Mouse (Mus musculus) hindbrain, embryonic 13.5 days (tissue): Measurements from ENCODE around the gene Slc12a8. TPM values are rescaled to one million over a fixed set of nuclear protein-coding genes. Genes with fewer than 3 reads are reported as not detected.
"Not testable (repeated sequence)": the region's sequence is repeated elsewhere in the genome, so short reads cannot be mapped to it uniquely, and the experiment has no call there.

Source experiments
- ATAC-seq: fragments of 200-750 bp; cut with Nextera tagmentation; 2 replicates; pipeline ENCODE4 v1.8.0; 2017; ENCODE audit warnings: moderate TSS enrichment; ENCODE audit not compliant: low FRiP score
- H3K27ac ChIP-seq: fragments of 300-500 bp; sonication (generic); 2 replicates; pipeline ENCODE4 v1.5.1; 2015; ENCODE audit warnings: inconsistent platforms, mild to moderate bottlenecking, moderate library complexity
- H3K27me3 ChIP-seq: fragments of 300-500 bp; sonication (generic); 2 replicates; pipeline ENCODE4 v1.6.1; 2015; ENCODE audit warnings: mild to moderate bottlenecking, inconsistent platforms
- H3K36me3 ChIP-seq: fragments of 300-500 bp; sonication (generic); 2 replicates; pipeline ENCODE4 v1.6.1; 2015; ENCODE audit warnings: mild to moderate bottlenecking, inconsistent platforms
- H3K4me1 ChIP-seq: fragments of 300-500 bp; sonication (generic); replicated peaks from 2 replicates; pipeline ENCODE4 v1.6.1; 2015; ENCODE audit warnings: inconsistent platforms
- H3K4me2 ChIP-seq: fragments of 300-500 bp; sonication (generic); 2 replicates; pipeline ENCODE4 v1.6.1; 2015; ENCODE audit warnings: inconsistent platforms, mild to moderate bottlenecking, moderate library complexity
- H3K4me3 ChIP-seq: fragments of 300-500 bp; sonication (generic); 2 replicates; pipeline ENCODE4 v1.5.1; 2015; ENCODE audit warnings: mild to moderate bottlenecking, inconsistent platforms
- H3K9ac ChIP-seq: fragments of 300-500 bp; sonication (generic); 2 replicates; pipeline ENCODE4 v1.6.1; 2015; ENCODE audit warnings: mild to moderate bottlenecking, inconsistent platforms
- H3K9me3 ChIP-seq: fragments of 300-500 bp; sonication (generic); 2 replicates; pipeline ENCODE4 v1.6.1; 2016; ENCODE audit warnings: inconsistent platforms
- WGBS: fragments of 180-500 bp; shearing (Covaris S2); methylation state at CpG from one replicate; pipeline ENCODE4 v1.1.7; 2015; 5-methylcytosine and 5-hydroxymethylcytosine counted together
- polyA plus RNA-seq: library from polyadenylated mRNA; unstranded; fragments of >200 nt; fragmentation: Nextera tagmentation; extraction: Ambion mirVana; gene quantifications from 2 replicates; pipeline ENCODE4 v1.2.1, GENCODE M21; 2015

Gene Slc12a8
- polyA plus RNA-seq, result 0.62 and 0.75 TPM in 2 replicates

DNA sequence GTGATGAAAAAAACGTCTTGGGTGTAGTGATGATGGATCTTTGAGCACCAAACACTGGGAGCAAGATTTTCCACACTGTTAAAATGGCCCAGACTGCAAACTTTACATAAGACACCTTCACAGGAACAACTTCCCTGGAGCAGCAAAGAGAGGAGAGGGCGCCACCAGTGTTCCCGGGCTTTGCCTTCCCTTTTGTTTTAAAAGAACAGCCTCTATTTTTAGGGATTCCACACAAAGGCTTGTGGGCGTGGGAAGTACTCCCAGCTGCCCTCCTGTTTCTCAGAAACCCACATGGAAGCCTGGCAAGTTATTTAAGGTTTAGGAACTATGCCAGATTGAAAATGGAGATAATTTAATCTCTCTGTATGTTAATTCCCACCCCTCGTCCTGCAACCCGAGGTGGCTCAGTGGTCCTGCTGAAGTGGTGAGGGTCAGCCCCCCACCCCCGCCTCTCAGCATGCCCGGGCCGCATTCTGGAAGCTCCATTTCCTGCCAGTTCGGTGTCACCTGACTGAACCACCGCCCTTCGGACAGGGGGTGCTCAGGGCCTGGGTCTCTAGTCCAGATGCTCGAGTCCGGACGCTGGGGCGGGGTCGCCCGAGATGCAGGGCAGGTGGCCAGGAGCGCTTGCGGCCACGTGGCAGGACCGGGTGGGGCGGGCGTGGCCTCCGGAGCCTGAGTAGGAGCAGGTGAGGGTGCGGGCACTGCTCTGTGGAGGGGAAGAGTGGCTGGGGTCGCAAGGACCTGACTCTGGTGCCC lies at the start of gene Slc12a8:
Gene Slc12a8 (plus strand): TSS at position 522 of the 759 bp plus-strand sequence.
- H3K36me3 ChIP-seq, result no peaks in the 10 kb centered on the region
- ATAC-seq, result 0 out of 2 replicates have a peak, but pooled peaks have one; percentile 32
- no peaks in the 10 kb centered on the region for H3K9me3 ChIP-seq
- no peak within 1 kb of the TSS for H3K27ac ChIP-seq
- 5% methylated on average over 27 of the region's 27 CpGs for WGBS
- peak within 1 kb of the TSS; percentile 80 for H3K4me2 ChIP-seq
- peaks cover 14% of the 10 kb centered on the region for H3K4me1 ChIP-seq
- peak within 1 kb of the TSS; percentile 67 for H3K9ac ChIP-seq
- H3K27me3 ChIP-seq, result no peaks in the 10 kb centered on the region
- H3K4me3 ChIP-seq, result peak within 1 kb of the TSS; percentile 36

GRCm38 (mm10) chr16:33467451-33467850 lies 49.7 kb upstream of the Slc12a8 start:
- H3K27me3 ChIP-seq, result no peaks in the 10 kb centered on the region
- no peak for ATAC-seq
- no peaks in the 10 kb centered on the region for H3K9me3 ChIP-seq
- peaks cover 25% of the 10 kb centered on the region for H3K4me1 ChIP-seq
- no peak overlapping the region for H3K27ac ChIP-seq
- H3K4me3 ChIP-seq, result no peak overlapping the region
- peaks cover 15% of the 10 kb centered on the region for H3K36me3 ChIP-seq
- 75% methylated on average over 6 of the region's 6 CpGs for WGBS
- no peak overlapping the region for H3K4me2 ChIP-seq
- no peak overlapping the region for H3K9ac ChIP-seq

- peaks cover 15% of the 10 kb centered on the region for H3K36me3 ChIP-seq
- H3K4me2 ChIP-seq, result no peak overlapping the region
- H3K4me1 ChIP-seq, result peaks cover 11% of the 10 kb centered on the region
- no peaks in the 10 kb centered on the region for H3K27me3 ChIP-seq
- no peak overlapping the region for H3K27ac ChIP-seq
- H3K9me3 ChIP-seq, result no peaks in the 10 kb centered on the region
- H3K9ac ChIP-seq, result no peak overlapping the region
- no peak for ATAC-seq
- H3K4me3 ChIP-seq, result no peak overlapping the region
These were observed 47.2 kb upstream of the Slc12a8 start for GRCm38 (mm10) chr16:33469973-33470372.

DNA sequence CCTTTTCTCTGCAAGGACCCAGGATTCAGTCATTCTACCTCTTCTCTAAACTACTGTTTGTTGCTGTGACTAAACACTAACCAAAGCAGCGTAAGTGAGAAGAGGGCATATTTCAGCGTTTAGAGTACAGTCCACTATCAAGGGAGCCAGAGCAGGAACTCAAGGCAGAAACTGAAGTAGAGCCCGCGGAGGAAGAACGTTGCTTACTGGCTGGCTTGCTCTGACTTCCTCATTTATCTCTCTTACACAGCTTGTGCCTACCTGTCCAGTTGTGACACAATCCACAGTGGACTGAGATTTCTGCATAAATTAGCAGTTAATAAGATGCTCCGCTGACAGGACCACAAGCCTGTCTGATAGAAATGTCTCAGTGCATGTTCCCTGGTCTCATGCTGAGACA lies 42.7 kb upstream of the Slc12a8 start:
- H3K27ac ChIP-seq, result no peak overlapping the region
- peaks cover 39% of the 10 kb centered on the region for H3K36me3 ChIP-seq
- no peaks in the 10 kb centered on the region for H3K4me1 ChIP-seq
- no peak overlapping the region for H3K4me3 ChIP-seq
- WGBS, result 86% methylated on average over 6 of the region's 6 CpGs
- no peaks in the 10 kb centered on the region for H3K27me3 ChIP-seq
- no peak overlapping the region for H3K9ac ChIP-seq
- H3K9me3 ChIP-seq, result no peaks in the 10 kb centered on the region
- ATAC-seq, result no peak
- H3K4me2 ChIP-seq, result no peak overlapping the region

DNA sequence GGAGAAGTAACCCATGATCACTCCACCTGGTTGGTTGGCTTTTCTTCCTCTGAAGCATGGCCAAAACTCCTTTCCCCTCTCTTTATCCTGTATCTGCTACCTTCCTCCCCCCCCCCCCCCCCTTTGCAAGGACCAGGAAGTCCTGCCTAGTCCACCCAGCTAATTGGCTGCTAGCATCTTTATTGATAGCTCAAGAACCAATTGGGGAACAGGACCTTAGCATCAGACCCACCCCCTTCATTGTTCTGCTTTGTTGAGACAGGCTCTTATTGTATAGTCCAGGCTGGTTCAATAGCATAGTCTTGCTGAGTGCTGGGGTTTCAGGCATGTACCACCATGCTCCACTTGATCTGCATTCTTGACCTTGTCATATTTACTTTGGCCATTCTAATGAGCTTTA lies 37.2 kb upstream of the Slc12a8 start:
- H3K4me2 ChIP-seq, result no peak overlapping the region
- no peak overlapping the region for H3K27ac ChIP-seq
- peaks cover 47% of the 10 kb centered on the region for H3K36me3 ChIP-seq
- H3K27me3 ChIP-seq, result no peaks in the 10 kb centered on the region
- H3K9ac ChIP-seq, result no peak overlapping the region
- no peak for ATAC-seq
- no peak overlapping the region for H3K4me3 ChIP-seq
- no peaks in the 10 kb centered on the region for H3K9me3 ChIP-seq
- no peaks in the 10 kb centered on the region for H3K4me1 ChIP-seq

DNA sequence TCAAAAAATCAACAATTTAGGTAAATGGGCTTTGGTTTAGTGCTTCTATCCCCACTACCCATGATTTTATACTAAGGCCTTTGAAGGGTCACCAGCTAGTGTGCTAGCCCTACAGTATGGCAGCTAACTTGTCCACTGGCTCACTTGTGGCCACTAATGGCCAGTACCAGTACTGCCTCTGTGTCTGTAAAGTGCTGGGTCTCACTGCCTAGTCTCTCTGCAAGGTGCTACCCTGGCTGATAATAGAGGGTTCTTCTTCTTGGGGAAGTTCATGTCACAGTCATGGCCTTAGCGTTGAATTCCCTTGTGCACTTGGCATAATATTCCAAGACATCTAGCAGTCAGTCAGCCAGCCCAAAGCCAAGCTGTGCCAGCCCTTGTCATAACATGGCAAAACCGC lies 36.0 kb upstream of the Slc12a8 start:
- no peak overlapping the region for H3K9ac ChIP-seq
- no peaks in the 10 kb centered on the region for H3K9me3 ChIP-seq
- no peak overlapping the region for H3K27ac ChIP-seq
- no peak overlapping the region for H3K4me3 ChIP-seq
- H3K4me2 ChIP-seq, result no peak overlapping the region
- no peaks in the 10 kb centered on the region for H3K27me3 ChIP-seq
- WGBS, result 93% methylated on average over 2 of the region's 2 CpGs
- ATAC-seq, result no peak
- H3K4me1 ChIP-seq, result no peaks in the 10 kb centered on the region
- peaks cover 38% of the 10 kb centered on the region for H3K36me3 ChIP-seq

- peaks cover 26% of the 10 kb centered on the region for H3K36me3 ChIP-seq
- no peak overlapping the region for H3K4me3 ChIP-seq
- H3K27me3 ChIP-seq, result no peaks in the 10 kb centered on the region
- 93% methylated on average over 3 of the region's 3 CpGs for WGBS
- H3K9me3 ChIP-seq, result no peaks in the 10 kb centered on the region
- no peak overlapping the region for H3K27ac ChIP-seq
- no peak for ATAC-seq
- no peaks in the 10 kb centered on the region for H3K4me1 ChIP-seq
- no peak overlapping the region for H3K9ac ChIP-seq
- no peak overlapping the region for H3K4me2 ChIP-seq
These were observed 34.8 kb upstream of the Slc12a8 start for GRCm38 (mm10) chr16:33482309-33482708.

DNA sequence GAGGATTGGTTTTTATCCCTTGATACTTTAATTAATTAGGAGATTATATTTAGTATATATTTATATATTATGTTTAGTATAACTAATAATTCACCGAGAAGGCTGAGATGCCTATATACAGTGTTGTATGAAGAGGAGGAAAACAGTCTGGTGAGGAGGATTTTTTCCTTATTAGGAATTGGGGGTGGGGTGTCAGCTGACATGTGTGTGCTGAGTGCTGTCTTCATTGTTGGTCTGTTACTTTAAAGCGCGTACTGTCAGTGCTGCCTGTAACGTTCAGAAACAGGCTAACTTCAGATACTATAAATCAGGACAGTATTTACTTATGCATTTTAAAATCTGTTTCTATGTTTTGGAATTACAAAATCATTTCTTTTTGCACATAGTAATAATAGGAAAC lies 29.4 kb upstream of the Slc12a8 start:
- Histone ChIP-seq H3K36me3 (peaks cover 15% of the 10 kb centered on the region), H3K27ac (no peak overlapping the region), H3K4me2 (no peak overlapping the region), H3K4me1 (peaks cover 4% of the 10 kb centered on the region; the same call in 1 of the 2 replicates), H3K27me3 (no peaks in the 10 kb centered on the region), H3K9me3 (no peaks in the 10 kb centered on the region), H3K9ac (no peak overlapping the region), H3K4me3 (no peak overlapping the region)
- no peak for ATAC-seq
- 81% methylated on average over 4 of the region's 4 CpGs for WGBS

DNA sequence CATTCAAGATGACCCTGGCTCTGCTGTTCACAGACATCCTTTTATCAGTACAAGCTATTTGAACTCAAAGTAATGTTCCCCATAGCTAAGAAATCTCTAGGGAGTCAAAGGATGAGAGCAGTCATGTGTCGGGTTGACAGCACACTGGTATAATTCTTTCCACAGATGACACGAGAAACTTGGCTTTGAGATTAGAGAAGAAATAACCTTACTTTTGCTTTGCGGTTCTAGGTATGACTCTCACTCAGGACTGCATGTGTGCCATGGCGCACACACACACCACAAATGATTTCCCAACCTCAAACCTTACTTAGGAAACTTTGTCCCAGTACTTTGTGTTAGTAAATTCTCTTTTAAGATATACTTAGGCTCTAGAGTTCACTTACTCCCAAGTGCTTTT lies 22.8 kb upstream of the Slc12a8 start:
- peaks cover 34% of the 10 kb centered on the region for H3K36me3 ChIP-seq
- H3K27ac ChIP-seq, result no peak overlapping the region
- WGBS, result 94% methylated on average over 4 of the region's 4 CpGs
- H3K9ac ChIP-seq, result no peak overlapping the region
- no peaks in the 10 kb centered on the region for H3K27me3 ChIP-seq
- no peak overlapping the region for H3K4me3 ChIP-seq
- H3K4me2 ChIP-seq, result no peak overlapping the region
- no peaks in the 10 kb centered on the region for H3K9me3 ChIP-seq
- H3K4me1 ChIP-seq, result no peaks in the 10 kb centered on the region
- no peak for ATAC-seq

- H3K27ac ChIP-seq, result no peak overlapping the region
- no peak overlapping the region for H3K9ac ChIP-seq
- 96% methylated on average over 4 of the region's 4 CpGs for WGBS
- H3K4me2 ChIP-seq, result no peak overlapping the region
- H3K4me1 ChIP-seq, result no peaks in the 10 kb centered on the region
- no peak for ATAC-seq
- no peaks in the 10 kb centered on the region for H3K27me3 ChIP-seq
- no peaks in the 10 kb centered on the region for H3K9me3 ChIP-seq
- no peak overlapping the region for H3K4me3 ChIP-seq
- peaks cover 13% of the 10 kb centered on the region for H3K36me3 ChIP-seq
These were observed 9.0 kb upstream of the Slc12a8 start for GRCm38 (mm10) chr16:33508082-33508481.

DNA sequence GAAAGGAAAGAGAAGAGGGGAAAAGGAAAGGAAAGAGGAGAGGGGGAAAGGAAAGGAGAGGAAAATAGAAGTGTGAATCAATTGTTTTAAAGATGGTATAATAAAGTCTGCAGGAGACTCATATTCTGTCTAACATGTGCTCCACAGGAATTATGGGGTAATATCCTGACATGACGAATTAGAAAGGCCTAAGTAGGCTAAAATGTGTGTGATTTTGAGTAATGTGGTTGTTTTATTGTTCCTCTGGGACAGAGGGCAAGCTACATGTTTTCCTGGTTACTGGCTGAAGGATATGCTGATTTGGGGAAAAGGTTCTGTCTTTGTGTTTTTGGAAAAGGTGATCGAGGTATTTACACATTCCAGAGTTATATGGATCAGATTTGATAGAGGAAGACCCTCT lies 7.9 kb upstream of the Slc12a8 start:
- not testable (repeated sequence) for H3K9me3 ChIP-seq, H3K9ac ChIP-seq, H3K27ac ChIP-seq, ATAC-seq, H3K4me1 ChIP-seq, H3K4me2 ChIP-seq, H3K4me3 ChIP-seq, H3K27me3 ChIP-seq
- peaks cover 12% of the 10 kb centered on the region for H3K36me3 ChIP-seq
- WGBS, result 91% methylated on average over 2 of the region's 2 CpGs

- H3K4me3 ChIP-seq, H3K27ac ChIP-seq, H3K27me3 ChIP-seq, H3K4me2 ChIP-seq, H3K9ac ChIP-seq, H3K9me3 ChIP-seq, H3K36me3 ChIP-seq, H3K4me1 ChIP-seq, ATAC-seq: not testable (repeated sequence)
- 95% methylated on average over 4 of the region's 4 CpGs for WGBS
These were observed 6.3 kb upstream of the Slc12a8 start for GRCm38 (mm10) chr16:33510856-33511255.

DNA sequence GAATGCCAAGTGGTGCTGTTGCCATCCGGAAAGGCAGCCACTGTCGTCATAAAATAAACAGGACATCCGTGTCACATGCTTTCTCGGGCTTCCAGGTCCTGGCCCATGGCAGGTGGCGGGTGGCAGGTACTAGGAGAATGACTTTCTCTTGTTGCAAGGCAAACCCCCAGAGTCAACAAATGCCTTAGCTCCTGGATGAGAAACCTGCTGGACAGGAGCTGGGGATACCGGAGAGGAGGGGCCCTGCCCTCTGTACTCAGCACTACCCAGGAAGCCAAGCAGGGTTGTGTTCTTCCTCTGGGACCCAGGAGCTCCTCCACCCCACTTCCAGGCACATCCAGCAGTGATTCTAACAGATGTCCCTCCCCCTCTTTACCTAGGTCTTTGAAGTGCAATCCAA lies 4.6 kb upstream of the Slc12a8 start:
- Histone ChIP-seq H3K9ac (no peak overlapping the region), H3K27ac (no peak overlapping the region), H3K36me3 (no peaks in the 10 kb centered on the region), H3K4me3 (no peak overlapping the region), H3K4me2 (no peak overlapping the region), H3K27me3 (no peaks in the 10 kb centered on the region), H3K4me1 (peaks cover 12% of the 10 kb centered on the region), H3K9me3 (no peaks in the 10 kb centered on the region)
- no peak for ATAC-seq
- WGBS, result 85% methylated on average over 6 of the region's 6 CpGs
